Mouse (Mus musculus) neural tube, embryonic 11.5 days (tissue): ENCODE measurements around the gene Gm43720. TPM values are rescaled to one million over a fixed set of nuclear protein-coding genes. Genes with fewer than 3 reads are reported as not detected.
"Not testable (repeated sequence)": the region's sequence is repeated elsewhere in the genome, so short reads cannot be mapped to it uniquely, and the experiment has no call there.

Experiments used
- ATAC-seq: fragments of 200-750 bp; cut with Nextera tagmentation; 2 replicates; pipeline ENCODE4 v1.8.0; 2017; ENCODE audit warnings: moderate number of reproducible peaks, mild to moderate bottlenecking, moderate TSS enrichment, moderate library complexity; ENCODE audit not compliant: insufficient read depth, low FRiP score, low TSS enrichment
- DNase-seq: peaks from one replicate; pipeline ENCODE4 v3.0.0-alpha.2; 2015; ENCODE audit warnings: low spot score
- H3K27ac ChIP-seq: fragments of 300-500 bp; sonication (generic); 2 replicates; pipeline ENCODE4 v1.5.1; 2014; ENCODE audit warnings: low read depth, mild to moderate bottlenecking, low read length
- H3K27me3 ChIP-seq: fragments of 300-500 bp; sonication (generic); 2 replicates; pipeline ENCODE4 v1.6.1; 2014; ENCODE audit warnings: mild to moderate bottlenecking, low read length, mixed read lengths; ENCODE audit not compliant: control insufficient read depth, insufficient read depth
- H3K36me3 ChIP-seq: fragments of 300-500 bp; sonication (generic); 2 replicates; pipeline ENCODE4 v1.6.1; 2014; ENCODE audit warnings: mild to moderate bottlenecking, low read length, moderate library complexity, mixed read lengths; ENCODE audit not compliant: control insufficient read depth, insufficient read depth
- H3K4me1 ChIP-seq: fragments of 300-500 bp; sonication (generic); 2 replicates; pipeline ENCODE4 v1.6.1; 2014; ENCODE audit warnings: low read length, mixed read lengths; ENCODE audit not compliant: control insufficient read depth, insufficient read depth
- H3K4me2 ChIP-seq: fragments of 300-500 bp; sonication (generic); 2 replicates; pipeline ENCODE4 v1.6.1; 2014; ENCODE audit warnings: low read depth, mild to moderate bottlenecking, moderate library complexity
- H3K4me3 ChIP-seq: fragments of 300-500 bp; sonication (generic); 2 replicates; pipeline ENCODE4 v1.5.1; 2014; ENCODE audit warnings: low read depth, low read length
- H3K9ac ChIP-seq: fragments of 300-500 bp; sonication (generic); 2 replicates; pipeline ENCODE4 v1.6.1; 2014; ENCODE audit warnings: mild to moderate bottlenecking, low read length
- H3K9me3 ChIP-seq: fragments of 300-500 bp; sonication (generic); 2 replicates; pipeline ENCODE4 v1.6.1; 2016; ENCODE audit warnings: low read length; ENCODE audit not compliant: control insufficient read depth
- WGBS: fragments of 180-500 bp; shearing (Covaris S2); extraction: QIAGEN DNeasy Blood & Tissue Kit; methylation state at CpG from one replicate; pipeline ENCODE4 v1.1.7; 2014; 5-methylcytosine and 5-hydroxymethylcytosine counted together
- polyA plus RNA-seq: library from polyadenylated mRNA; unstranded; fragments of >200 nt; fragmentation: Nextera tagmentation; extraction: Ambion mirVana; gene quantifications from 2 replicates; pipeline ENCODE4 v1.2.1, GENCODE M21; 2014

Gm43720 gene
- polyA plus RNA-seq, 1 experiment from 2014 or later: not detected

DNA sequence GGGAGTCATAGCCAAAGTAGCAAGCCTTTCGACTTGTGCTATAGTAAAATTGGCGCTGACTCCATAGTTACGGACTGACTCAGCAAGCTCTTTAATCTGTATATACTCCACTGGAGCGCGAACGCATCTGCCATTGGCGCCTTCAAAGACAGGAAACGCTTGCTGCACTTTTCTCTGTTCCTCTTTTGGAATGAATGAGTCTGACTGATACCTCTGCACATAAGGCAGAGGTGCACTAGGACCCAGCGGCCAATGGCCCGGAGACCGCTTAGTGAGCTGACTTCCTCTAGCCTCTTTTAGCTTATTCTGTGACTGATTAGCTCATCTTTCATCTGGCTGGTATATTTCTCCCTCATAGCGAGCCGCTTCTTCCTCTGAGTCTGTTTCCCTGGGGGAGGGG is 63.1 kb downstream of the Gm43720 start:
- 94% methylated on average over 13 of the region's 13 CpGs for WGBS
- not testable (repeated sequence) for DNase-seq, H3K4me3 ChIP-seq, H3K4me1 ChIP-seq, H3K4me2 ChIP-seq, ATAC-seq, H3K27me3 ChIP-seq, H3K9me3 ChIP-seq, H3K36me3 ChIP-seq, H3K27ac ChIP-seq, H3K9ac ChIP-seq

Other genes with a start within 250 kb of the Gm43720 start
- gene Smok3c, start 226.8 kb downstream of the Gm43720 start, polyA plus RNA-seq: not detected in 2 replicates
- 43.8 and 45.1 TPM in 2 replicates for gene Zkscan1, start 194.9 kb downstream of the Gm43720 start, polyA plus RNA-seq
- 126 and 128 TPM in 2 replicates for gene Zscan21, start 163.1 kb downstream of the Gm43720 start, polyA plus RNA-seq
- 25.5 and 27.8 TPM in 2 replicates for gene Zfp113, start 124.2 kb downstream of the Gm43720 start, polyA plus RNA-seq
- 316 and 319 TPM in 2 replicates for gene Cops6, start 118.9 kb downstream of the Gm43720 start, polyA plus RNA-seq
- 15.7 and 17.2 TPM in 2 replicates for gene Ap4m1, start 108.0 kb downstream of the Gm43720 start, polyA plus RNA-seq
- 272 and 282 TPM in 2 replicates for gene Mcm7, start 107.5 kb downstream of the Gm43720 start, polyA plus RNA-seq
- gene Taf6, start 92.5 kb downstream of the Gm43720 start, polyA plus RNA-seq: 119 and 122 TPM in 2 replicates
- gene Cnpy4, start 92.5 kb downstream of the Gm43720 start, polyA plus RNA-seq: 48.4 and 53.8 TPM in 2 replicates
- gene Mblac1, start 85.6 kb downstream of the Gm43720 start, polyA plus RNA-seq: 10.2 and 10.8 TPM in 2 replicates
- gene Nxpe5, start 54.1 kb downstream of the Gm43720 start, polyA plus RNA-seq: not detected in 2 replicates
- 51.9 and 53.5 TPM in 2 replicates for gene Lamtor4, start 24.5 kb downstream of the Gm43720 start, polyA plus RNA-seq
- gene BC037034, start 15.9 kb downstream of the Gm43720 start, polyA plus RNA-seq: 9.1 and 9.5 TPM in 2 replicates
- 6.2 and 6.4 TPM in 2 replicates for gene Gal3st4, start 7.1 kb downstream of the Gm43720 start, polyA plus RNA-seq
- 19.3 and 22.1 TPM in 2 replicates for gene Gpc2, start within 50 bp of the Gm43720 start, polyA plus RNA-seq
- gene Stag3, start 282 bp upstream of the Gm43720 start, polyA plus RNA-seq: 2.7 and 3.2 TPM in 2 replicates
- gene Pvrig, start 62.0 kb upstream of the Gm43720 start, polyA plus RNA-seq: 0.29 TPM in 1 of 2 replicates, not detected in the other
- 48.4 and 52.9 TPM in 2 replicates for gene Zfp157, start 161.5 kb upstream of the Gm43720 start, polyA plus RNA-seq